Mouse (Mus musculus) retina, embryonic 14.5 days (tissue): ENCODE measurements around the gene Eral1.

Source experiments
- DNase-seq: peaks from one replicate; pipeline ENCODE4 v3.0.0-alpha.2; 2015; ENCODE audit warnings: low spot score

The Eral1 gene

GRCm38 (mm10) chr11:78079961-78080921 is at the start of gene Eral1:
Gene Eral1 (minus strand): TSS chr11:78080383.
- DNase-seq = peak; percentile 91

- peak; percentile 10 for DNase-seq
Observed at GRCm38 (mm10) chr11:78129458-78129857, 49.3 kb upstream of the Eral1 start.

GRCm38 (mm10) chr11:78126739-78127138 is 46.6 kb upstream of the Eral1 start:
- no peak for DNase-seq

- DNase-seq = no peak
Observed at GRCm38 (mm10) chr11:78125691-78126090, 45.5 kb upstream of the Eral1 start.

- DNase-seq = no peak
Observed at GRCm38 (mm10) chr11:78123782-78124181, 43.6 kb upstream of the Eral1 start.

GRCm38 (mm10) chr11:78122815-78123214 is 42.6 kb upstream of the Eral1 start:
- DNase-seq = no peak

- DNase-seq = no peak
Observed at GRCm38 (mm10) chr11:78121176-78121575, 41.0 kb upstream of the Eral1 start.

GRCm38 (mm10) chr11:78119898-78120297 is 39.7 kb upstream of the Eral1 start:
- DNase-seq = no peak

- DNase-seq = no peak
Observed at GRCm38 (mm10) chr11:78118467-78118866, 38.3 kb upstream of the Eral1 start.

GRCm38 (mm10) chr11:78116146-78116410 is 35.9 kb upstream of the Eral1 start:
- DNase-seq = peak; percentile 17

- peak; percentile 96 for DNase-seq
Observed at GRCm38 (mm10) chr11:78115367-78116145, 35.4 kb upstream of the Eral1 start.

- DNase-seq = no peak
Observed at GRCm38 (mm10) chr11:78114676-78115366, 34.6 kb upstream of the Eral1 start.

GRCm38 (mm10) chr11:78113616-78114015 is 33.4 kb upstream of the Eral1 start:
- no peak for DNase-seq

GRCm38 (mm10) chr11:78104501-78104900 is 24.3 kb upstream of the Eral1 start:
- no peak for DNase-seq

- DNase-seq = peak; percentile 20
Observed at GRCm38 (mm10) chr11:78102958-78103747, 23.0 kb upstream of the Eral1 start.

- no peak for DNase-seq
Observed at GRCm38 (mm10) chr11:78102142-78102541, 22.0 kb upstream of the Eral1 start.

GRCm38 (mm10) chr11:78100746-78101145 is 20.6 kb upstream of the Eral1 start:
- no peak for DNase-seq

- no peak for DNase-seq
Observed at GRCm38 (mm10) chr11:78097077-78097476, 16.9 kb upstream of the Eral1 start.

GRCm38 (mm10) chr11:78095144-78095516 is 14.9 kb upstream of the Eral1 start:
- DNase-seq = no peak

- peak; percentile 96 for DNase-seq
Observed at GRCm38 (mm10) chr11:78094504-78095143, 14.4 kb upstream of the Eral1 start, which contains the start of gene Fam222b. Gene Fam222b (plus strand): TSS chr11:78094660.

- DNase-seq = no peak
Observed at GRCm38 (mm10) chr11:78094137-78094503, 13.9 kb upstream of the Eral1 start.
